Mouse (Mus musculus) midbrain, embryonic 14.5 days (tissue): Measurements from ENCODE around the gene Gm14180. TPM values are rescaled to one million over a fixed set of nuclear protein-coding genes. Genes with fewer than 3 reads are reported as not detected.
"Not testable (repeated sequence)": the region's sequence is repeated elsewhere in the genome, so short reads cannot be mapped to it uniquely, and the experiment has no call there.

ENCODE experiments used
- ATAC-seq: fragments of 200-750 bp; cut with Nextera tagmentation; 2 replicates; pipeline ENCODE4 v1.8.0; 2017; ENCODE audit warnings: moderate number of reproducible peaks, moderate library complexity; ENCODE audit not compliant: low FRiP score, low TSS enrichment
- DNase-seq: peaks from one replicate; pipeline ENCODE4 v3.0.0-alpha.2; 2015
- H3K27ac ChIP-seq: fragments of 300-500 bp; sonication (generic); replicated peaks from 2 replicates; pipeline ENCODE4 v1.5.1; 2014; ENCODE audit warnings: mild to moderate bottlenecking, low read depth, low read length, moderate library complexity
- H3K27me3 ChIP-seq: fragments of 300-500 bp; sonication (generic); 2 replicates; pipeline ENCODE4 v1.6.1; 2014; ENCODE audit warnings: low read length, control low read depth, mixed read lengths; ENCODE audit not compliant: control insufficient read depth, insufficient read depth
- H3K36me3 ChIP-seq: fragments of 300-500 bp; sonication (generic); 2 replicates; pipeline ENCODE4 v1.6.1; 2014; ENCODE audit warnings: low read length, control low read depth; ENCODE audit not compliant: control insufficient read depth, insufficient read depth
- H3K4me1 ChIP-seq: fragments of 300-500 bp; sonication (generic); 2 replicates; pipeline ENCODE4 v1.6.1; 2014; ENCODE audit warnings: mild to moderate bottlenecking, antibody characterized with exemption, low read length, control low read depth; ENCODE audit not compliant: control insufficient read depth, insufficient read depth
- H3K4me2 ChIP-seq: fragments of 300-500 bp; sonication (generic); 2 replicates; pipeline ENCODE4 v1.6.1; 2014; ENCODE audit warnings: mild to moderate bottlenecking, low read length, moderate library complexity
- H3K4me3 ChIP-seq: fragments of 300-500 bp; sonication (generic); replicated peaks from 2 replicates; pipeline ENCODE4 v1.5.1; 2014; ENCODE audit warnings: low read depth, low read length
- H3K9ac ChIP-seq: fragments of 300-500 bp; sonication (generic); replicated peaks from 2 replicates; pipeline ENCODE4 v1.6.1; 2014; ENCODE audit warnings: mild to moderate bottlenecking, low read length, moderate library complexity
- H3K9me3 ChIP-seq: fragments of 300-500 bp; sonication (generic); 2 replicates; pipeline ENCODE4 v1.6.1; 2016; ENCODE audit warnings: low read length, control low read depth, mixed read lengths; ENCODE audit not compliant: control insufficient read depth
- WGBS: fragments of 180-500 bp; shearing (Covaris S2); extraction: QIAGEN DNeasy Blood & Tissue Kit; methylation state at CpG from one replicate; pipeline ENCODE4 v1.1.7; 2014; 5-methylcytosine and 5-hydroxymethylcytosine counted together
- polyA plus RNA-seq: library from polyadenylated mRNA; unstranded; fragments of >200 nt; fragmentation: Nextera tagmentation; extraction: Ambion mirVana; gene quantifications from 2 replicates; pipeline ENCODE4 v1.2.1, GENCODE M21; 2014

The Gm14180 gene
- polyA plus RNA-seq, result not detected in 2 replicates

GRCm38 (mm10) chr11:99734190-99734589, at the start of gene Gm14180:
Gene Gm14180 (minus strand): TSS chr11:99734290.
- Histone ChIP-seq H3K27ac (no peak within 1 kb of the TSS), H3K4me2 (no peak within 1 kb of the TSS), H3K27me3 (no peaks in the 10 kb centered on the region), H3K9ac (no peak within 1 kb of the TSS), H3K36me3 (no peaks in the 10 kb centered on the region), H3K9me3 (no peaks in the 10 kb centered on the region), H3K4me1 (no peaks in the 10 kb centered on the region), H3K4me3 (no peak within 1 kb of the TSS)
- no peak for DNase-seq
- ATAC-seq, result no peak
- 68% methylated on average over 2 of the region's 2 CpGs for WGBS

GRCm38 (mm10) chr11:99780604-99781003, 46.5 kb upstream of the Gm14180 start, which contains the start of gene Krtap4-8:
Gene Krtap4-8 (minus strand): TSS chr11:99780704.
- H3K9ac ChIP-seq, result no peak within 1 kb of the TSS
- WGBS, result 94% methylated on average over 2 of the region's 2 CpGs
- ATAC-seq, result no peak

GRCm38 (mm10) chr11:99778401-99778800, 44.3 kb upstream of the Gm14180 start:
- 50% methylated on average over 7 of the region's 7 CpGs for WGBS
- DNase-seq (no peak), ATAC-seq (no peak)
- H3K4me1 ChIP-seq, result no peaks in the 10 kb centered on the region
- no peak overlapping the region for H3K4me3 ChIP-seq
- no peak overlapping the region for H3K9ac ChIP-seq
- no peak overlapping the region for H3K4me2 ChIP-seq
- no peaks in the 10 kb centered on the region for H3K36me3 ChIP-seq
- no peaks in the 10 kb centered on the region for H3K27me3 ChIP-seq
- no peak overlapping the region for H3K27ac ChIP-seq
- H3K9me3 ChIP-seq, result no peaks in the 10 kb centered on the region

More at GRCm38 (mm10) chr11:99780604-99781003, 46.5 kb upstream of the Gm14180 start, which contains the start of gene Krtap4-8:
- Histone ChIP-seq H3K27me3 (no peaks in the 10 kb centered on the region), H3K27ac (no peak within 1 kb of the TSS), H3K36me3 (no peaks in the 10 kb centered on the region), H3K4me1 (no peaks in the 10 kb centered on the region), H3K9me3 (no peaks in the 10 kb centered on the region), H3K4me2 (no peak within 1 kb of the TSS), H3K4me3 (no peak within 1 kb of the TSS)
- no peak for DNase-seq

- H3K27ac ChIP-seq, ATAC-seq, H3K4me1 ChIP-seq, H3K4me2 ChIP-seq, H3K27me3 ChIP-seq, H3K9me3 ChIP-seq, DNase-seq, H3K4me3 ChIP-seq, H3K9ac ChIP-seq, H3K36me3 ChIP-seq: not testable (repeated sequence)
Observed at GRCm38 (mm10) chr11:99772813-99773212, 38.7 kb upstream of the Gm14180 start, which contains the start of gene Gm11595. Gene Gm11595 (minus strand): TSS chr11:99772913.

GRCm38 (mm10) chr11:99768410-99768809, 34.3 kb upstream of the Gm14180 start:
- Histone ChIP-seq H3K9me3 (no peaks in the 10 kb centered on the region), H3K4me3 (no peak overlapping the region), H3K27ac (no peak overlapping the region), H3K27me3 (no peaks in the 10 kb centered on the region), H3K4me2 (no peak overlapping the region), H3K9ac (no peak overlapping the region), H3K4me1 (no peaks in the 10 kb centered on the region), H3K36me3 (no peaks in the 10 kb centered on the region)
- ATAC-seq, result no peak
- 84% methylated on average over 2 of the region's 2 CpGs for WGBS
- DNase-seq, result no peak

GRCm38 (mm10) chr11:99758877-99759276, 24.8 kb upstream of the Gm14180 start:
- H3K4me3 ChIP-seq, result no peak overlapping the region
- no peak overlapping the region for H3K9ac ChIP-seq
- DNase-seq (no peak), ATAC-seq (no peak)
- H3K9me3 ChIP-seq, result no peaks in the 10 kb centered on the region
- H3K27me3 ChIP-seq, result no peaks in the 10 kb centered on the region
- H3K4me2 ChIP-seq, result no peak overlapping the region
- no peak overlapping the region for H3K27ac ChIP-seq
- WGBS, result 91% methylated on average over 1 of the region's 1 CpGs
- no peaks in the 10 kb centered on the region for H3K36me3 ChIP-seq
- H3K4me1 ChIP-seq, result no peaks in the 10 kb centered on the region

GRCm38 (mm10) chr11:99743985-99744384, 9.9 kb upstream of the Gm14180 start:
- Histone ChIP-seq H3K4me3 (no peak overlapping the region), H3K36me3 (no peaks in the 10 kb centered on the region), H3K27me3 (no peaks in the 10 kb centered on the region), H3K9me3 (no peaks in the 10 kb centered on the region), H3K4me2 (no peak overlapping the region), H3K4me1 (no peaks in the 10 kb centered on the region), H3K27ac (no peak overlapping the region), H3K9ac (no peak overlapping the region)
- ATAC-seq, result no peak
- no peak for DNase-seq
- 92% methylated on average over 3 of the region's 3 CpGs for WGBS

GRCm38 (mm10) chr11:99724061-99724460, 10.0 kb downstream of the Gm14180 start:
- ATAC-seq (no peak), DNase-seq (no peak)
- WGBS, result 72% methylated on average over 2 of the region's 2 CpGs
- no peak overlapping the region for H3K9ac ChIP-seq
- no peak overlapping the region for H3K4me2 ChIP-seq
- no peaks in the 10 kb centered on the region for H3K36me3 ChIP-seq
- H3K4me1 ChIP-seq, result no peaks in the 10 kb centered on the region
- H3K4me3 ChIP-seq, result no peak overlapping the region
- H3K27me3 ChIP-seq, result no peaks in the 10 kb centered on the region
- no peak overlapping the region for H3K27ac ChIP-seq
- no peaks in the 10 kb centered on the region for H3K9me3 ChIP-seq

- H3K27me3 ChIP-seq, result no peaks in the 10 kb centered on the region
- no peak overlapping the region for H3K4me2 ChIP-seq
- DNase-seq (no peak), ATAC-seq (no peak)
- no peaks in the 10 kb centered on the region for H3K4me1 ChIP-seq
- no peak overlapping the region for H3K9ac ChIP-seq
- no peaks in the 10 kb centered on the region for H3K36me3 ChIP-seq
- no peaks in the 10 kb centered on the region for H3K9me3 ChIP-seq
- H3K4me3 ChIP-seq, result no peak overlapping the region
- no peak overlapping the region for H3K27ac ChIP-seq
- 83% methylated on average over 1 of the region's 1 CpGs for WGBS
Observed at GRCm38 (mm10) chr11:99718759-99719158, 15.3 kb downstream of the Gm14180 start.
